Mouse (Mus musculus): ENCODE results near the gene Tmco4.

Gene Tmco4

DNA sequence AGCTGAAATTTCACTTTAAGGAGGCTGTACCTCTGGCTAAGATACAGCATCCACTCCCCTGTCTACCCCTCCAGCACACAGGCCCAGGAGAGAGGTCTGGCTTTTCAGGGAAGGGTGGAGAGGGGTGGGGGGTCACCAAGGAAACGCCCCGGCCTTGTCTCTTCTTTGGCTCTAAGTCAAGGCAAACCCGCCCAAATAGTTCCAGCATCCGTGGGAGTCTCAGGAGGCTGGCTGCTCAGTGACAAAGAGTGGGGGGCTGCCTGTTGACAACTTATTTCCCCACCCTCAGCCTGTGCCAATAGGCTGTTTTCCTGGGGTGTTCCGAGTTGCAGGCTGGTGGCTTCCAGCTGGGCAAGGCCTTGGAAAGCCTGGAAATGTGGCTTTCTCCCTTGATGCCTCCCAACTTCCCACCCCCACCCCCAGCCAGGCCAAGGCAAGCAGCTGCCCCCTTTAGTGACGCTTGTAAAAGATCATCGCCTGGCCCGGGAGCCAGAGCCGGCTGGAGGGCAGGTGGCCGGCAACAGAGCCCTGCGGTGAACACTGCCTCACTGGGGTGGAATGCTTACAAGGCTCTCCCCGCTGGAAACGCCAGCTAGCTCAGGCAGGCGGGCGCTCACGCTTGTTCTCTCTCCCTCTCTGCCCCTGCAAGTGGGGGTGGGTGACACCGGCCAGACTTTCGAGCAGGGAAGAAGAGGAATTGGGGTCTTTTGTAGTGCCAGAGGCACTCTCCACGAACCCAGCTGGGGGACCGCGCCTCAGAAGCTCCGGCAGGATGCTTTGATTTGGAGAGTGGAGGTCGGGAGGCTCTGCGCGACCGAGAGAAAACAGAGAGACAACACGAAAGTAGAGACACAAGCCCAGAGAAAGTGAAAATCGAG, 119.0 kb downstream of the Tmco4 start:
- DNase-seq (ENCODE audit: low read depth, low spot score): no peak

DNA sequence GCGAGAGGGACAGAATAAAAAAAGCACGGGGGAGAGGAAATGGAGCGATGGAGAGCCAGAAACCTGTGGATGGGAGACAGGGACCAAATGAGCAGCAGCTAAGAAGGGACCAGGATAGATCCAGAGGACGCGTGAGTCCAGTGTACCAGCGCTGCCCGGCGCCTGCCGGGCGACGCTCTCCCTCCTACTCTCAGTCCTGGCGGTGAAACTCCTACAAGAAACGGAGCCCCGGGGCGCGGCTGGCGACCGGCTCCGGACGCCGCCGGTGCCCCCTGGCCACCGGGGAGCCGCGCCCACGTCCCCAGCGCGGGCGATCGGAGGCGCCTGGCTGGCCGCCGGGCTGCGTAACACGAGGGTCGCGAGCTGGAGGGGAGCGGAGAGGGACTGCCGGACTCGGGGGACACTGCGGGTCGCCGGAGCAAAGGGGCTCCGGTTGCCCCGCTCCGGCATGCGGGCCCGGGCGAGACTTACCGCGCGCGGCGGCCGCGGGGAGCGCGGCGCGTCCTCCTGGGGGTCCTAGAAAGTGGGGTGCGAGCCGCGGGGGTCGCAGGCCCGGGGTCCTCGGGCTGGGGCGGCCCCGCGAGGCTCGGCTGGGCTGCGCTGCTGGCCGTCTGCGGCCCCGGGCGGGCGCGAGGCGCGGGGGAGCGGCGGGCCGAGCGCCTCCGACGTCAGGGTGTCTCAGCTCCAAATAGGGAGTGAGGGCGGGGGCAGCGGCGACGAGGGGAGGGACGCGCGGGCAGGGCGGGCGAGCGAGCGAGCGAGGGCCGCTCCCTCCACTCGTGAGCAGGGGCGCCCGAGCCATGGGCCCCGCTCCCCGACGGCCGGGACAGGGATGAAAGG, 119.9 kb downstream of the Tmco4 start, which contains the start of gene Nbl1:
Gene Nbl1 (minus strand): TSS at position 638 of the 840 bp plus-strand sequence.
- no peak for DNase-seq (ENCODE audit: low read depth, low spot score)

DNA sequence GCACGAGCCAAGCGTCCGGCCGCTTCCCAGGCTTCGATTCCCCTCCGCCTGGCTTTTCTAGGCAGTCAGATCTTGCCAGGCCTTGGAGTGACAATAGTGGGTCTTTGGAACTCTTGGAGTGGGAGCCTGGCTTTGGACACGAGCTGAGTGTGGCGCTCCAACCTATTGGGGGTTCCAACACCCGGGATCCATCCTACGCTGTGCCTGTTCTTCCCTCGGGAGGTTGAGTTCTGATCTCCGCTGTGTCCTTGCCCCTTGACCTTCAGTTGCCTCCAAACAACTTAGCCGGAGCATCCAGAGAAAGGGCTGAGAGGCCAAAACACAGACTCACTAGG, 120.5 kb downstream of the Tmco4 start:
- DNase-seq (ENCODE audit: low read depth, low spot score): no peak

DNA sequence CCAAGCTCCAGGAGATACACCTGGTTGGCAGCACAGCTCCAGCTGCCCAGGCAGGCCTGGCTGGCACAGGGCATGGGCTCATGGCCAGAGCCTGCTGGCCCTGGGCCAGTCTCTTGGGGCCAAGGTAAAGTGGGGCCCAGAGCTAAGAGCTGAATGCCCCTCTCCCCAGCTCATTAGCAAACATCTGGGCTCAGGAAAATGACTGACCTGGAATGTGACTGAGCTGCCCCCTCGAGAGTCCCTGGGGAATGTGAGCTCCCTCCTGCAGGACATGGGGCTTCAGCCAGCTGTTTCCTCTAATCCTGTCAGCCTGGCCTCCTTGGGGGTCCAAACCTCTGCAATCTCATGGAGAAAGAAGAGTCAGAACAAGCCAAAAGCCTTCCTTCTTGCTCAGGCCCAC, 122.7 kb downstream of the Tmco4 start:
- no peak for DNase-seq (ENCODE audit: low read depth, low spot score)

DNA sequence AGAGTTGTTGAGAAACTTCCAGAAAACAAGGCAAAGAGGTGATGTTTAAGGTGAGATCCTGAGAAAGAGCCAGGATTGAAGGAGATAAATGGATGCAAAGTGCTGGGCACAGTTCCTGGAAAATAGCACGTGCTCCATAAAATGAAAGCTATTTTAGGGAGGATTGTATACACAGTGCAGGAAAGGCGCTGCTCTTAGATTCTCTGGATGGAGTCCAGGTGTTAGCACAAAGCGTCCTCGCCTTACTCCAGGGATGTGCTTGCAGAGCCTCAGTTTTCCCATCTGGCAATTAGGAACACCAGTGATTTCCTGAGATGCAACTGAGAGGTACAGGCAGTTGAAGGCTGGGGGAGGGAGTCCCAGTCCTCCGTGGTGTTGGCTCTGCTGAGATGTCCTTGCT, 123.5 kb downstream of the Tmco4 start:
- DNase-seq (ENCODE audit: low read depth, low spot score): no peak

DNA sequence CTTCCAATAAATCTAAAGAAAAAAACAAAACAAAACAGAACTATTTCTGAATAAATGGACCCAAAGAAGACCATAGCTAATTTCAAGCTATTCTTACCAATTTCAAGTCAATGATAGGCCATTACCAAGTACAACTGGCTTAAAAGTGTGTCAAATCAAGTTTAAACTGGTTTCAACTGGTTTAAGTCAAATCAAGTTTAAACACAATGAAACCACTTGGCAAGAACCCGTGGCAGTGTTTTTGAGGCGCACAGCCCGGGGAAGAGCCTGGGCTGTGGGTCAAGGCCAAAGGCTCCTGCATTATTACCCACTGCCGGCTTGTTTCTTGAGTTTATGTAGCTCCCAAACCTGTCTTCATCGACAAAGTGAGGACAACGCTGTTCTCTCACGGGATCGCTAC, 127.6 kb downstream of the Tmco4 start:
- no peak for DNase-seq (ENCODE audit: low read depth, low spot score)

DNA sequence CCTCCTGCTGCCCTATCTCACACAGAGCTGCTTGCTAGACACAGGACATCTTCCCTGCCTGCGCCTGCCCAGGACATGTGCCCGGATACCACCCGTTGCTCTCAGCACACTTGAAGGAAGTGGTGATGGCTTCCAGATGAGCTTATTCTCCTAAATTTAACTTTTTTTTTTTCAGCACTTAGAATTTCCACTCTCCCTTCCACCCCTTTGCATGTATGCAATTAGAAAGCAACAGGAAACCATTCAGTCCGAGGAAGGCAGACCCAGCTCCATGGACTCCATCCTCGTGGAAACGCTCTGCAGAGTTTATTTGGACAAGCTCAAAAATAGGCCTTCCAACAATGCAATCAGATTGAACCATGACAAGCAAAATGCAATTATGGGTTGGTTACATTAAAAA, 128.9 kb downstream of the Tmco4 start:
- no peak for DNase-seq (ENCODE audit: low read depth, low spot score)

DNA sequence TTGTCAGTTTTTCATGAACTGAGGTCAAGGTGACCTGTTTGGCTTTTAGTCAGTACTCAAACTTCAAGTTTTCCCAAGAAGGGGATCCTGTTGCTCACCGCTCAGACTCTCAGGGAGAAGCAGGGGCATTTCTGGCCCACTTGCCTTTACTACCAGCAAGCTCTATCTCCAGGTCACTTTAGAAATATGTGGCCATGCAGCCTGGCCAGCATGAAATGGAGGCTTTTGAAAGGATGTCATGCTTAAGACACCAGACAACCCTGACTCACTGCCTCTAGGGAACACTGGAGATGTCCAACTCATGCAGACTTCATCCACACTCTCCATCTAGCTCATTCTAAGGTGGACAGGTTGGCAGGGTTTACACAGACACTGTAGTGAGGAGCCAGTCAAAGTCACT, 132.8 kb downstream of the Tmco4 start:
- DNase-seq (ENCODE audit: low read depth, low spot score): no peak
